Mouse (Mus musculus) testis, adult 2 months (tissue): ENCODE data around the gene Tfap2a. TPM values are rescaled to one million over a fixed set of nuclear protein-coding genes. Genes with fewer than 3 reads are reported as not detected.

Experiments used
- H3K27ac ChIP-seq: fragments of 200-500 bp; 2 replicates; pipeline ENCODE4 v1.5.1; 2012; ENCODE audit warnings: low read depth, low read length; ENCODE audit not compliant: control insufficient read depth, insufficient read depth
- H3K27me3 ChIP-seq: fragments of 200-500 bp; 2 replicates; pipeline ENCODE4 v1.6.1; 2012; ENCODE audit warnings: mild to moderate bottlenecking, low read length, moderate library complexity; ENCODE audit not compliant: control insufficient read depth, insufficient read depth
- H3K36me3 ChIP-seq: fragments of 200-500 bp; 2 replicates; pipeline ENCODE4 v1.6.1; 2012; ENCODE audit warnings: mild to moderate bottlenecking, low read length; ENCODE audit not compliant: control insufficient read depth, insufficient read depth
- H3K4me1 ChIP-seq: fragments of 200-500 bp; 2 replicates; pipeline ENCODE4 v1.6.1; 2012; ENCODE audit warnings: low read length; ENCODE audit not compliant: control insufficient read depth, insufficient read depth
- H3K4me3 ChIP-seq: fragments of 200-500 bp; 2 replicates; pipeline ENCODE4 v1.5.1; 2012; ENCODE audit warnings: low read depth, mild to moderate bottlenecking, low read length, moderate library complexity, mixed read lengths; ENCODE audit not compliant: control insufficient read depth
- CTCF ChIP-seq: fragments of 200-500 bp; IDR thresholded peaks from 2 replicates; pipeline ENCODE4 v1.5.1; 2012; ENCODE audit warnings: low read depth, mild to moderate bottlenecking, inconsistent platforms, low read length, moderate library complexity; ENCODE audit not compliant: control insufficient read depth, insufficient read depth, insufficient replicate concordance
- POLR2A ChIP-seq: fragments of 200-500 bp; IDR thresholded peaks from 2 replicates; pipeline ENCODE4 v1.6.1; 2012; ENCODE audit warnings: low read depth, mild to moderate bottlenecking, inconsistent platforms, low read length, moderate library complexity; ENCODE audit not compliant: control insufficient read depth
- polyA plus RNA-seq: library from polyadenylated mRNA; depleted of rRNA; stranded (reverse); fragments of >200 nt; gene quantifications from 2 replicates; pipeline ENCODE4 v1.2.3, GENCODE M21; 2012

The Tfap2a gene
- polyA plus RNA-seq, 1 experiment = 0.23 TPM

GRCm38 (mm10) chr13:40733542-40734151 is 4.5 kb downstream of the Tfap2a start:
- H3K27ac ChIP-seq = no peak overlapping the region
- TF ChIP-seq POLR2A = no peak
- TF ChIP-seq CTCF = no peak
- H3K4me3 ChIP-seq = no peak overlapping the region
- no peaks in the 10 kb centered on the region for H3K36me3 ChIP-seq
- H3K27me3 ChIP-seq = peaks cover 22% of the 10 kb centered on the region
- peaks cover 25% of the 10 kb centered on the region for H3K4me1 ChIP-seq

GRCm38 (mm10) chr13:40732816-40733541 is 5.2 kb downstream of the Tfap2a start:
- Histone ChIP-seq H3K36me3 (no peaks in the 10 kb centered on the region), H3K4me3 (no peak overlapping the region), H3K27ac (no peak overlapping the region), H3K27me3 (peaks cover 23% of the 10 kb centered on the region), H3K4me1 (peaks cover 27% of the 10 kb centered on the region)
- TF ChIP-seq CTCF = no peak
- no peak for TF ChIP-seq POLR2A

DNA sequence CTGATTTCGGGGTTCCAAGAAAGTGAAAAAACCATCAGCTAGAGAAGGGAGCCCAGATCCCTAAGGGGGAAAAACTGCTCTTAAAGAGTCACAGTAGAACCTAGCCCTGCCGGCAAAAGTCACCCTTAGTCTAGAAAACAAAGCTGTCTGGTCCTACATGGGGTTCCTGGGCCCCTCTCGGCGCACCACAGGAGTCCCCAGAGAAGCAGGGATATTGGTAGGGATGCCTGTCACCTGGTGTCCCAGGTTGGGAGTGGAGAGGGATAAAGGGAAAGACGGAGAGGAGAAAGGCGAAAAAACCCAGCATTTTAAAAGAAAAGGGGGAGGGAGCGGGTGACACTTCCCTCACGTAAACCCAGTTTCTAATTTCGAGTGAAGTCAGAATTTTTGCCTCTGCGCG is 6.1 kb downstream of the Tfap2a start:
- peaks cover 18% of the 10 kb centered on the region for H3K27me3 ChIP-seq
- H3K36me3 ChIP-seq = no peaks in the 10 kb centered on the region
- H3K4me1 ChIP-seq = peaks cover 25% of the 10 kb centered on the region
- H3K4me3 ChIP-seq = no peak overlapping the region
- TF ChIP-seq POLR2A (no peak), CTCF (no peak)
- H3K27ac ChIP-seq = no peak overlapping the region

- TF ChIP-seq CTCF (no peak), POLR2A (no peak)
- no peaks in the 10 kb centered on the region for H3K36me3 ChIP-seq
- peak overlapping the region; percentile 65 for H3K4me3 ChIP-seq
- no peak overlapping the region for H3K27ac ChIP-seq
- H3K4me1 ChIP-seq = peaks cover 25% of the 10 kb centered on the region
- H3K27me3 ChIP-seq = peaks cover 18% of the 10 kb centered on the region
Observed at GRCm38 (mm10) chr13:40731179-40731841, 6.9 kb downstream of the Tfap2a start.

DNA sequence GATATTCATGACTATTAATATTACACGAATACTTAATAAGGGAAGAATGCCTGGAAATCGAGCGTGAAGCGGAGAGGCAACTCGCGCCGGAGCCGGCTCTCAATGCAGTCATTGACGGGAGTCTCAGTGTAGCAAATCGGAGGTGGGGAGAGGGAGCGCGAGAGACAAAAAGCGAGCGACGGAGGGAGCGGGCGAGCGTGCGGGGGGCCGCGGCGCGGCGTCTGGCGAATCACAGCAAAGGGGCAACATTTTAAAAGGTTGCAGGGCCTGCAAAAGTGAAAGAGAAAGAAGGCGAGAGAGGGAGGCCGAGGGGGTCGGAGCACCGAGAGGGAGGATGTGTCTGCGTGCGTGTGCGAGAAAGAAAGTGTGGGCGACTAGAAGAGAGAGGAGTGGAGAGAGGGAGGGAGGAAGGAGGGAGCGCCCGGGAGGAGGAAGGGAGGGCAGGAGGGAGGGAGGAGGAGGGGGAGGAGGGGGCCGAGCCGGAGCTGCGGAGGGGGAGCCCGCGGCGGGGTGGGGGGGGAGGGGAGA is 7.5 kb downstream of the Tfap2a start:
- Histone ChIP-seq H3K4me1 (peaks cover 25% of the 10 kb centered on the region), H3K27me3 (peaks cover 18% of the 10 kb centered on the region), H3K36me3 (no peaks in the 10 kb centered on the region), H3K4me3 (peak overlapping the region; percentile 64), H3K27ac (no peak overlapping the region)
- TF ChIP-seq CTCF (no peak), POLR2A (no peak)

DNA sequence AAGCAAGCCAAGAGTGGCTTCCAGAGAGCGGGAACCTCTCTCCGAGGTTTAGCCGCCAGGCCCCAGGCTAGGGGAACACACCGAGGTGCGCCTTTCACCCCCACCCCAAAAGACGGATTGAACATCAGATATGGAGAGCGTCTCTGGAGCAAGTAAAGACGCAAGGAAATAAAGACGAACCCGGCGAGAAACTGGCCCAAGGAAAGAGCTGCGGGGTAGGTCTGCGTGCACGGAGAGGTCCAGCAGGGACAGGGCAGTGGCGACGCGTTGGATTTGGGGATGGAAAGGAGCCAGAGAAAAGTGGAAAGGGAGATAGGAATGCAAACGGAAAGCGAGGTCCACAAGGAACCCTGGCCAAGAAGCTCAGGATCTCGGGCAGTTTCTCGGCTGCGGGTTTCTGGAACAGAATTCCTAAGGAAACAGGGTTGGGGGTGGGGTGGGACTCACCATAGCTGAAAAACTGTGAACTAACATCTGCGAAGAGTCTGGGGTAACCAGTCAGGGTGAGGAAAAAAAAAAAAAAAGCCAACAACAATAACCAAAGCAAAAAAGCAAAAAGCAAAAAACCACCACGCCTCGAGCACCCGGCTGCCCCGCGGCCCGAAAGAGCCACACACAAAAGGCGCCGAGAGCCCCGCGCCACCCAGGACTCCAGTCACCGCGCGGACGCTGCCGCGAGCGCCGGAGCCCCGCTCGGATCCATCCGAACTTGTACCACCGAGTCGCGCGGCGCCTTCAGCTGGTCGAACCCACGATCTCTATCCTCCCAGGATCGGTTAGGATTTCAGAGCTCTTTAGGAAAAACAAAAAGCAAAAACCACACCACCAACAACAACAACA is 8.4 kb downstream of the Tfap2a start:
- no peaks in the 10 kb centered on the region for H3K36me3 ChIP-seq
- no peak overlapping the region for H3K27ac ChIP-seq
- H3K4me1 ChIP-seq = peaks cover 25% of the 10 kb centered on the region
- H3K27me3 ChIP-seq = peaks cover 18% of the 10 kb centered on the region
- no peak overlapping the region; the same call in 1 of the 2 replicates for H3K4me3 ChIP-seq
- TF ChIP-seq CTCF (no peak), POLR2A (no peak)

- H3K27me3 ChIP-seq = peaks cover 16% of the 10 kb centered on the region
- H3K36me3 ChIP-seq = no peaks in the 10 kb centered on the region
- H3K27ac ChIP-seq = no peak overlapping the region
- TF ChIP-seq CTCF (no peak), POLR2A (no peak)
- H3K4me1 ChIP-seq = peaks cover 25% of the 10 kb centered on the region
- H3K4me3 ChIP-seq = no peak overlapping the region
Observed at GRCm38 (mm10) chr13:40729037-40729436, 9.1 kb downstream of the Tfap2a start.
